Mouse (Mus musculus) ES-Bruce4 (cell line): ENCODE measurements at regions not wholly inside any gene's neighbourhood (a gene's known extent, or its start where the extent isn't known, plus 50 kb on each side); places are given as distances from the start of the nearest gene placed in this dataset.

Experiments used
- H3K27ac ChIP-seq: 2 replicates; pipeline ENCODE4 v1.5.1; 2012; ENCODE audit warnings: low read length, inconsistent platforms; ENCODE audit not compliant: insufficient read depth
- H3K27me3 ChIP-seq: 2 replicates; pipeline ENCODE4 v1.6.1; 2012; ENCODE audit warnings: mild to moderate bottlenecking, low read length, inconsistent platforms; ENCODE audit not compliant: control insufficient read depth, poor library complexity, insufficient read depth, severe bottlenecking
- H3K36me3 ChIP-seq: 2 replicates; pipeline ENCODE4 v1.6.1; 2012; ENCODE audit warnings: inconsistent platforms, mild to moderate bottlenecking, low read length, moderate library complexity; ENCODE audit not compliant: control insufficient read depth, poor library complexity, insufficient read depth, severe bottlenecking
- H3K4me1 ChIP-seq: one replicate; pipeline ENCODE4 v1.8.1; 2011; ENCODE audit warnings: low read length; ENCODE audit not compliant: control insufficient read depth, insufficient read depth
- H3K4me3 ChIP-seq: 2 replicates; pipeline ENCODE4 v1.5.1; 2011; ENCODE audit warnings: low read depth, mild to moderate bottlenecking, low read length
- H3K9ac ChIP-seq: 2 replicates; pipeline ENCODE4 v1.6.1; 2012; ENCODE audit warnings: low read depth, mild to moderate bottlenecking, inconsistent platforms; ENCODE audit not compliant: poor library complexity, severe bottlenecking
- H3K9me3 ChIP-seq: replicated peaks from 2 replicates; pipeline ENCODE4 v1.6.1; 2012; ENCODE audit warnings: mild to moderate bottlenecking, low read length, inconsistent platforms; ENCODE audit not compliant: control insufficient read depth, poor library complexity, insufficient read depth, severe bottlenecking
- CTCF ChIP-seq: IDR thresholded peaks from one replicate; pipeline ENCODE4 v1.8.1; 2011; ENCODE audit warnings: low read depth, low read length
- EP300 ChIP-seq: IDR thresholded peaks from 2 replicates; pipeline ENCODE4 v1.6.1; 2011; ENCODE audit warnings: low read depth, low read length; ENCODE audit not compliant: insufficient read depth
- POLR2A ChIP-seq: IDR thresholded peaks from one replicate; pipeline ENCODE4 v1.8.1; 2011; ENCODE audit warnings: low read length; ENCODE audit not compliant: insufficient read depth

- Histone ChIP-seq H3K9ac (no peak overlapping the region), H3K27me3 (no peaks in the 10 kb centered on the region), H3K27ac (no peak overlapping the region), H3K36me3 (no peaks in the 10 kb centered on the region), H3K4me3 (no peak overlapping the region), H3K4me1 (peaks cover 2% of the 10 kb centered on the region), H3K9me3 (no peaks in the 10 kb centered on the region)
- no peak for TF ChIP-seq EP300
- TF ChIP-seq CTCF = no peak
- no peak for TF ChIP-seq POLR2A
Observed at GRCm38 (mm10) chr10:118501571-118501970, 60.7 kb downstream of the Ifng start.

GRCm38 (mm10) chr10:118504811-118505210, 64.0 kb downstream of the Ifng start:
- H3K9me3 ChIP-seq = no peaks in the 10 kb centered on the region
- H3K4me3 ChIP-seq = no peak overlapping the region
- peaks cover 4% of the 10 kb centered on the region for H3K4me1 ChIP-seq
- no peak overlapping the region for H3K27ac ChIP-seq
- TF ChIP-seq CTCF (no peak), EP300 (no peak), POLR2A (no peak)
- H3K27me3 ChIP-seq = no peaks in the 10 kb centered on the region
- H3K9ac ChIP-seq = no peak overlapping the region
- no peaks in the 10 kb centered on the region for H3K36me3 ChIP-seq

GRCm38 (mm10) chr10:118506154-118506553, 65.3 kb downstream of the Ifng start:
- H3K27ac ChIP-seq = no peak overlapping the region
- no peaks in the 10 kb centered on the region for H3K36me3 ChIP-seq
- TF ChIP-seq EP300 (no peak), POLR2A (no peak), CTCF (no peak)
- no peak overlapping the region for H3K9ac ChIP-seq
- no peaks in the 10 kb centered on the region for H3K27me3 ChIP-seq
- H3K9me3 ChIP-seq = no peaks in the 10 kb centered on the region
- peaks cover 4% of the 10 kb centered on the region for H3K4me1 ChIP-seq
- H3K4me3 ChIP-seq = no peak overlapping the region

GRCm38 (mm10) chr10:118507630-118508029, 66.8 kb downstream of the Ifng start:
- peaks cover 4% of the 10 kb centered on the region for H3K4me1 ChIP-seq
- no peak overlapping the region for H3K4me3 ChIP-seq
- H3K27me3 ChIP-seq = no peaks in the 10 kb centered on the region
- TF ChIP-seq POLR2A (no peak), CTCF (no peak), EP300 (no peak)
- H3K9me3 ChIP-seq = no peaks in the 10 kb centered on the region
- H3K9ac ChIP-seq = no peak overlapping the region
- no peaks in the 10 kb centered on the region for H3K36me3 ChIP-seq
- H3K27ac ChIP-seq = no peak overlapping the region

- H3K36me3 ChIP-seq = no peaks in the 10 kb centered on the region
- TF ChIP-seq POLR2A (no peak), CTCF (no peak), EP300 (no peak)
- no peak overlapping the region for H3K4me3 ChIP-seq
- H3K27me3 ChIP-seq = no peaks in the 10 kb centered on the region
- H3K4me1 ChIP-seq = no peaks in the 10 kb centered on the region
- no peaks in the 10 kb centered on the region for H3K9me3 ChIP-seq
- H3K27ac ChIP-seq = no peak overlapping the region
- H3K9ac ChIP-seq = no peak overlapping the region
Observed at GRCm38 (mm10) chr10:118516839-118517238, 76.0 kb downstream of the Ifng start.

GRCm38 (mm10) chr10:118517995-118518394, 77.1 kb downstream of the Ifng start:
- Histone ChIP-seq H3K9ac (no peak overlapping the region), H3K27me3 (no peaks in the 10 kb centered on the region), H3K4me1 (no peaks in the 10 kb centered on the region), H3K9me3 (no peaks in the 10 kb centered on the region), H3K27ac (no peak overlapping the region), H3K36me3 (no peaks in the 10 kb centered on the region), H3K4me3 (no peak overlapping the region)
- TF ChIP-seq CTCF = no peak
- no peak for TF ChIP-seq EP300
- TF ChIP-seq POLR2A = no peak
